Mouse (Mus musculus) stomach, embryonic 16.5 days (tissue): ENCODE data around the gene Gm49403. TPM values are rescaled to one million over a fixed set of nuclear protein-coding genes. Genes with fewer than 3 reads are reported as not detected.

Source experiments
- ATAC-seq: fragments of 200-750 bp; cut with Nextera tagmentation; 2 replicates; pipeline ENCODE4 v1.8.0; 2017; ENCODE audit warnings: moderate number of reproducible peaks, moderate TSS enrichment; ENCODE audit not compliant: insufficient read depth, low FRiP score
- H3K27ac ChIP-seq: fragments of 300-500 bp; sonication (generic); 2 replicates; pipeline ENCODE4 v1.5.1; 2014; ENCODE audit warnings: low read length
- H3K27me3 ChIP-seq: fragments of 300-500 bp; sonication (generic); 2 replicates; pipeline ENCODE4 v1.6.1; 2014; ENCODE audit warnings: low read length, control low read depth, mixed read lengths; ENCODE audit not compliant: control insufficient read depth, insufficient read depth
- H3K36me3 ChIP-seq: fragments of 300-500 bp; sonication (generic); 2 replicates; pipeline ENCODE4 v1.6.1; 2014; ENCODE audit warnings: low read length; ENCODE audit not compliant: control insufficient read depth, insufficient read depth
- H3K4me1 ChIP-seq: fragments of 300-500 bp; sonication (generic); 2 replicates; pipeline ENCODE4 v1.6.1; 2014; ENCODE audit warnings: low read length, control low read depth, mixed read lengths; ENCODE audit not compliant: control insufficient read depth, insufficient read depth
- H3K4me2 ChIP-seq: fragments of 300-500 bp; sonication (generic); 2 replicates; pipeline ENCODE4 v1.6.1; 2014; ENCODE audit warnings: low read depth, low read length, mixed read lengths
- H3K4me3 ChIP-seq: fragments of 300-500 bp; sonication (generic); replicated peaks from 2 replicates; pipeline ENCODE4 v1.5.1; 2014; ENCODE audit warnings: mild to moderate bottlenecking, low read length
- H3K9ac ChIP-seq: fragments of 300-500 bp; sonication (generic); 2 replicates; pipeline ENCODE4 v1.6.1; 2014; ENCODE audit warnings: low read length
- H3K9me3 ChIP-seq: fragments of 300-500 bp; sonication (generic); replicated peaks from 2 replicates; pipeline ENCODE4 v1.6.1; 2016; ENCODE audit warnings: low read length, control low read depth; ENCODE audit not compliant: control insufficient read depth
- WGBS: fragments of 180-500 bp; shearing (Covaris S2); extraction: QIAGEN DNeasy Blood & Tissue Kit; methylation state at CpG from one replicate; pipeline ENCODE4 v1.1.7; 2014; 5-methylcytosine and 5-hydroxymethylcytosine counted together
- polyA plus RNA-seq: library from polyadenylated mRNA; unstranded; fragments of >200 nt; fragmentation: Nextera tagmentation; extraction: Ambion mirVana; gene quantifications from 2 replicates; pipeline ENCODE4 v1.2.1, GENCODE M21; 2015

Gene Gm49403
- polyA plus RNA-seq, 1 experiment from 2014 or later: not detected

DNA sequence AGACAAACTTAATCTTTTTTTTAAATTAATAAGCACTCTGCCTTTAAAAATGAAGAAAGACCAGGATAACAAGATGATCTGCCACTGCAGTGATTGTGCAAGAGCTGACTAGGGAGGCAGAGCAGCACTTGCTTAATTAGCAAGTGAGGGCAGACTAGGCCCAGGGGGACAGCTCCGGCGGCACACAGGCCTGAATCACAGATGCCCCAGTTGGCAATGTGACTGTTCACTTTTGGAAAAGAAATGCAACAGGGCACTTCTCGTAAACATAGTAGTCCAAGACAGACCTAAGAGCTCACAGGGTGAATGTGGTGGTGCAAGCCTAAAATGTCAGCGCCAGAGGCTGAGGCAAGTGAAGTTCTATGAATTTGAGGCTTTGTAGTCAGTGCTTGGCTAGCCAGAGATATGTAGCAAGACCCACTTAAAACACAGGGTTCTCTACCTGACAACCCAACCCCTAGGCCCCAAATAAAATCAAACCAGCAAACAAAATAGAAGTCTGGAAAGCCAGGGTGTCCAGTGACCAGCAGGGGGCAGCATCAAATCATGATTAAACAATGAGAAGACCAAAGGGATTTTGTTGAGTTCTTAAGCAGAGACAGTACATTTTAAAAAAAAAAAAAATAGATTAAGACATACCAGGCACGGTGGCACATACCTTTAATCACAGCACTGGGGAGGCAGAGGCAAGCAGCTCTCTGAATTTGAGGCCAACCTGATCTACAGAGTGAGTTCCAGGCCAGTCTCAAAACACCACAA, 39.2 kb upstream of the Gm49403 start:
- H3K9me3 ChIP-seq: no peaks in the 10 kb centered on the region
- ATAC-seq: no peak
- no peak overlapping the region for H3K4me3 ChIP-seq
- no peak overlapping the region for H3K4me2 ChIP-seq
- peaks cover 5% of the 10 kb centered on the region; the same call in 1 of the 2 replicates for H3K4me1 ChIP-seq
- no peak overlapping the region for H3K9ac ChIP-seq
- 0 out of 2 replicates have a peak, but pooled peaks cover 6% of the 10 kb centered on the region for H3K36me3 ChIP-seq
- H3K27me3 ChIP-seq: no peaks in the 10 kb centered on the region
- 57% methylated on average over 5 of the region's 5 CpGs for WGBS
- H3K27ac ChIP-seq: no peak overlapping the region

DNA sequence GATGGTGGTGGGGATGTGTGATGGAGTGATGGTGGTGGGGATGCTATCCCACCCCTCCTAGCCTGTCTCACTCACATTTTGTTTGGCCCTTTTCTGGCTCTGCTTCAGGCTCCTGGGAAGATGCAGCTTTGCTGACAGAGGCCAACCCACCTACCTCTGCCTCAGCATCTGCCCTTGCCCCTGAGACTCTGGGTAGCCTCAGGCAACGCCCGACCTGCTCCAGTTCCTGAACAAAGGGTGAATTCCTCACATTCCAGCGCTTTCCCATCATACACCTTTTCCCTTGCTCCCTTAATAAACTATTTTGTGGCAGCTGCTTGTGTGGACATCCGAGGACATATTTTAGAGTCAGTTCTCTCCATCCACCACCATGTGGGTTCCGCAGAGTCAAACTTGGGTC, 35.4 kb upstream of the Gm49403 start:
- Histone ChIP-seq H3K9me3 (no peaks in the 10 kb centered on the region), H3K4me3 (no peak overlapping the region), H3K9ac (no peak overlapping the region), H3K27me3 (no peaks in the 10 kb centered on the region), H3K27ac (no peak overlapping the region), H3K36me3 (0 out of 2 replicates have a peak, but pooled peaks cover 6% of the 10 kb centered on the region), H3K4me1 (no peaks in the 10 kb centered on the region), H3K4me2 (no peak overlapping the region)
- WGBS: 68% methylated on average over 5 of the region's 5 CpGs
- no peak for ATAC-seq

DNA sequence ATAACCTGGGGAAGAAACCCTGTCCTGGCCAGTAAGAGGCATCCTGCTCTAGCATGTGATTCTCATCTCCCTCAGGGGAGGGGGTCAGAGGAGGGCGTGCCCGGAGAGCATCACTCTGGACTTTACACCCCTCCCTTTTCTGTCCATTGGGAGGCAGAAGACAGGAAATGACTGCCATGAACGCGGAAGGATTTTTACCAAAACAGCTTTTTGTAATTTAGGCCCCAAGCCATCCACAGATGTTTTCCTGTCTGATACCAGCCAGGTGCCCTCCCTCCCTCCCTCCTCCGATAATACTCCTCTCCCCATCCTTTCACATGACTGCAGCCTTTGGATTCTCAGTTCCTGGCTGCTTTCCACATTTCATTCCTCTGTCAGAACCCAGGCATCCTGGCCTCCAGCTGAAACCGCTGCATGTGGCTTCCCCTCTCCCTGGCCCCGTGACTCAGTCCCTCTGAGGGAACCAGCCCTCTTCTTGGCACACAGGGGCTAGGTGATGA, 33.3 kb upstream of the Gm49403 start, which contains the start of gene Lrrn4cl:
Lrrn4cl (plus strand) TSS at position 367 of the 500 bp plus-strand sequence.
- Histone ChIP-seq H3K36me3 (0 out of 2 replicates have a peak, but pooled peaks cover 6% of the 10 kb centered on the region), H3K27ac (peak within 1 kb of the TSS; percentile 36), H3K27me3 (no peaks in the 10 kb centered on the region), H3K4me3 (peak within 1 kb of the TSS; percentile 2; the same call in 1 of the 2 replicates), H3K4me2 (peak within 1 kb of the TSS; percentile 42), H3K9me3 (no peaks in the 10 kb centered on the region), H3K9ac (peak within 1 kb of the TSS; percentile 61), H3K4me1 (no peaks in the 10 kb centered on the region)
- peak; percentile 76 for ATAC-seq
- 22% methylated on average over 7 of the region's 7 CpGs for WGBS

DNA sequence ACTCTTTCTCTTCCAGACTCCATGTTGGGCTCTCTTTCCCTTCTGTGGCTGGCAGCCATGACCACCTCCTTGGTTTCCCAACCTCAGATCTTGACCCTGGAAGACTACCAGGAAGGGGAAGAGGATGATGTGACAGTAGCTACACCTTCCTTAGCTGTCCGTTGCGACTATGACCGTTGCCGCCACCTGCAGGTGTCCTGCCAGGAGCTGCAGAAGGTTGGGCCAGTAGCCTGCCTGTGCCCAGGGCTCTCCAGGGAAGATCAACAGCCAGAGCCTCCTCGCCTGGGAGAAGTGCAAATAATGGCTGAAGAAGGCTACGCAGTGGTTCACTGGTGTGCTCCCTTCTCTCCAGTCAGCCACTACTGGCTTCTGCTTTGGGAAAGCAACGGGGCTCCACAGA, 32.1 kb upstream of the Gm49403 start:
- WGBS: 35% methylated on average over 7 of the region's 7 CpGs
- no peak overlapping the region for H3K4me3 ChIP-seq
- no peaks in the 10 kb centered on the region for H3K27me3 ChIP-seq
- no peaks in the 10 kb centered on the region for H3K4me1 ChIP-seq
- 0 out of 2 replicates have a peak, but pooled peaks cover 6% of the 10 kb centered on the region for H3K36me3 ChIP-seq
- H3K9me3 ChIP-seq: no peaks in the 10 kb centered on the region
- no peak overlapping the region for H3K27ac ChIP-seq
- ATAC-seq: no peak
- no peak overlapping the region for H3K9ac ChIP-seq
- H3K4me2 ChIP-seq: no peak overlapping the region

DNA sequence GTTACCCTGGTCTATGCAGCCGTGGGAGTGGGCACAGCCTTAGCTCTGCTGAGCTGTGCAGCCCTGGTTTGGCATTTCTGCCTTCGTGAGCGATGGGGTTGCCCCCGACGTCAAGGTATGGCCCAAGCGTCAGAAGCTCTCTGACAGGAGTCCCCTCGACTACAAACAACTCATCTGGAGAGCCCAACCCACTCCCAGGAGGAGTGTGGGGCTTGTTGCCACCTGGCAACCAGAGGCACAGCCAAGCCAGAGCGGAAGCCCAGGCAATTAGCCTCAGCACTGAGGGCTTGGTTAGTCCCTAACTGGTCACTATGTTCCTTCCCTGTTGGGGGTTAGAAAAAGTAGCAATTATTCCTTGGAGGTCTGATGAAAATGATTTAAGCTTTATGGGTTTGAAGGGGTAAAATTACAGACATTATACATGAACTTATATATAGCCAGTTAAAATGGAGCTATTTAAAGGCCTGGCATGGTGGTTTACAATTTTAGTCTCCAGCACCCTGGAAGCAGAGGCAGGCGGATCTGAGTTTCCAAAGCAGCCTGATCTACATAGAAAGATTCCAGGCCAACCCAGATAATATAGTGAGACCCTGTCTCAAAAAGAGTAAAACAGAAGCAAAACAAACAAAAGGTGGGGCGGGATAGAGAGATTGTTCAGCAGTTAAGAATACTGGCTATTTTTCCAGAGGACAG, 31.3 kb upstream of the Gm49403 start:
- Histone ChIP-seq H3K27ac (no peak overlapping the region), H3K9ac (no peak overlapping the region), H3K36me3 (0 out of 2 replicates have a peak, but pooled peaks cover under 1% of the 10 kb centered on the region), H3K27me3 (no peaks in the 10 kb centered on the region), H3K4me2 (no peak overlapping the region), H3K4me1 (no peaks in the 10 kb centered on the region), H3K9me3 (no peaks in the 10 kb centered on the region), H3K4me3 (no peak overlapping the region)
- ATAC-seq: no peak
- 52% methylated on average over 10 of the region's 10 CpGs for WGBS

DNA sequence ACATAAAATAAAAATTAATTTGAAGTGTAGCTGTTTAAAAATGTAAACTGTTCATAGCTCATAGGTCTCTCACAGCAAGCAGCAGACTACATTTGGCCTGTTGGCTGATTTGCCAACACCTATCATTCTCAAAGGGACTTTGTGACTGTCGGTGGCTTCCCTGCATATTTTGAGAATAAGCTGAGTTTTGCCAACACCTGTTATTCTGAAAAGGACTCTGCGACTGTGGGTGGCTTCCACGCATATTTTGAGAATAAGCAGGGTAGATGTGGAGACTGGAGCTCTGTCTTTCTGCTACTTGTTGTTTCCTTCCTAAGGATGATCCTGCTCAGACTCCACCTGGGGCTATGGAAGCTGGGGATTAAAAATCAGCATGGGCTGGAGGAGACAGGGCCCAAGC, 30.6 kb upstream of the Gm49403 start:
- Histone ChIP-seq H3K4me3 (no peak overlapping the region), H3K9me3 (no peaks in the 10 kb centered on the region), H3K4me1 (no peaks in the 10 kb centered on the region), H3K9ac (no peak overlapping the region), H3K27ac (no peak overlapping the region), H3K27me3 (no peaks in the 10 kb centered on the region), H3K36me3 (no peaks in the 10 kb centered on the region), H3K4me2 (no peak overlapping the region)
- 86% methylated on average over 3 of the region's 3 CpGs for WGBS
- ATAC-seq: no peak

DNA sequence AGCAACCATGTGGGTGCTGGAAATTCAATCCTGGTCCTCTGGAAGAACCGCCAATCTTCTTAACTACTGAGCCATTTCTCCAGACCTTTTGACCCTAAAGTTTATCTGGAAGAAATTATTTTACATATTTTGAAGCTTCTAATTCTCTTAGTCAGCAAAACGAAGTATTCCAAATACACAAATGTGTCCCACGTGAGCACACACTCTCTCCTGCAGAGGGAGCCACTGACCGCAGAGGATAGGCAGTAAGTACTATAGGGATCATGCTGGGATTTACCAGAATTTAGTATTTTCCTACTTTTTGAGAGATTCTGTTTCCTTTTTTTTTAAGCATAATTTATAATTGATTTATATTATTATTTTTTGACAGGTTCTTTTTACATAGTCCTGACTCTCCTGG, 26.0 kb upstream of the Gm49403 start:
- Histone ChIP-seq H3K9me3 (no peaks in the 10 kb centered on the region), H3K4me3 (no peak overlapping the region), H3K4me2 (no peak overlapping the region), H3K4me1 (no peaks in the 10 kb centered on the region), H3K27me3 (no peaks in the 10 kb centered on the region), H3K36me3 (no peaks in the 10 kb centered on the region), H3K27ac (no peak overlapping the region), H3K9ac (no peak overlapping the region)
- WGBS: 45% methylated on average over 4 of the region's 4 CpGs
- no peak for ATAC-seq

DNA sequence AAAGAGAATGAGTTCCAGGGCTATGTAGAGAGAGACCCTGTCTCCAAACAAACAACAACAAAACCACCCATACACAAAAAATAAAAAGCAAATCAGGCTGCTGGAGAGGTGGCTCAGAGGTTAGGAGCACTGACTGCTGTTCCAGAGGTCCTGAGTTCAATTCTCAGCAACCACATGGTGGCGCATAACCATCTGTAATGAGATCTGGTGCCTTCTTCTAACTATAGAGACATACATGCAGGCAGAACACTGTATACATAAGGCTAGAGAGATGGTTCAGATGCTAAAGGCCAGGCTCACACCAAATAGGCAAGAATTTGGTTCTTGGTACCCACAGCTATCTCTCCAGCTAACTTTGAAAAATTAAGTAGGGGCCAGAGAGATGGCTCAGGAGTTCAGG, 24.7 kb upstream of the Gm49403 start:
- H3K9ac ChIP-seq: no peak overlapping the region
- ATAC-seq: peak; percentile 33; the same call in 1 of the 2 replicates
- H3K4me1 ChIP-seq: no peaks in the 10 kb centered on the region
- no peaks in the 10 kb centered on the region for H3K27me3 ChIP-seq
- WGBS: 22% methylated on average over 1 of the region's 1 CpGs
- no peaks in the 10 kb centered on the region for H3K36me3 ChIP-seq
- H3K9me3 ChIP-seq: no peaks in the 10 kb centered on the region
- H3K4me3 ChIP-seq: no peak overlapping the region
- H3K27ac ChIP-seq: no peak overlapping the region
- H3K4me2 ChIP-seq: no peak overlapping the region

DNA sequence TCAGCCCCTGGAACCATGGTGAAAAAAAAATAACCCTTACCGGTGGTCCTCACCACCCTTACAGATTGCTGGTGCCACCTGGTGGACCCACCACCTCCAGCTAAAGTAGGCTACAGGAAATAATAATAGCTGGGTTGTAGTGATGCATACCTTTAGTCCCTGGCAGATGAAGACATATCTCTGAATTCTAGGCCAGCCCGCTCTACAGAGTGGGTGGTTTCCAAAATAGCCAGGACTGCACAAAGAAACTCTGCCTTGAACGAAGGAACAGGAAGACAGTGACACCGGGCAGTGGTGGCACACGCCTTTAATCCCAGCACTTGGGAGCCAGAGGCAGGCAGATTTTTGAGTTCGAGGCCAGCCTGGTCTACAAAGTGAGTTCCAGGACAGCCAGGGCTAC, 19.5 kb upstream of the Gm49403 start:
- 81% methylated on average over 6 of the region's 6 CpGs for WGBS
- ATAC-seq: no peak
- H3K27me3 ChIP-seq: no peaks in the 10 kb centered on the region
- H3K4me1 ChIP-seq: no peaks in the 10 kb centered on the region
- H3K27ac ChIP-seq: no peak overlapping the region
- no peak overlapping the region for H3K4me2 ChIP-seq
- H3K9ac ChIP-seq: no peak overlapping the region
- no peaks in the 10 kb centered on the region for H3K36me3 ChIP-seq
- H3K9me3 ChIP-seq: no peaks in the 10 kb centered on the region
- H3K4me3 ChIP-seq: no peak overlapping the region
